Mouse (Mus musculus) lung, adult 2 months (tissue): ENCODE measurements around the gene Olfr690. TPM values are rescaled to one million over a fixed set of nuclear protein-coding genes. Genes with fewer than 3 reads are reported as not detected.

Experiments used
- DNase-seq: peaks from one replicate; pipeline ENCODE4 v3.0.0; 2022
- H3K4me1 ChIP-seq: fragments of 200-500 bp; 2 replicates; pipeline ENCODE4 v1.6.1; 2011; ENCODE audit warnings: low read length; ENCODE audit not compliant: control insufficient read depth, insufficient read depth
- H3K4me3 ChIP-seq: fragments of 200-500 bp; replicated peaks from 2 replicates; pipeline ENCODE3; 2011; ENCODE audit warnings: low read depth, mild to moderate bottlenecking, control low read depth, low read length; ENCODE audit errors: extremely low read depth
- CTCF ChIP-seq: fragments of 200-500 bp; IDR thresholded peaks from 2 replicates; pipeline ENCODE4 v1.5.1; 2011; ENCODE audit warnings: mild to moderate bottlenecking, low read length, control low read depth; ENCODE audit not compliant: insufficient read depth
- POLR2A ChIP-seq: fragments of 200-500 bp; IDR thresholded peaks from 2 replicates; pipeline ENCODE4 v1.6.1; 2011; ENCODE audit warnings: low read depth, mild to moderate bottlenecking, control low read depth, low read length, borderline replicate concordance; ENCODE audit errors: extremely low read depth
- WGBS: fragments of 180-500 bp; shearing (Covaris S2); methylation state at CpG from one replicate; pipeline ENCODE4 v1.1.7; 2018; 5-methylcytosine and 5-hydroxymethylcytosine counted together
- polyA plus RNA-seq: library from polyadenylated mRNA; depleted of rRNA; stranded (reverse); fragments of >200 nt; gene quantifications from 2 replicates; pipeline ENCODE4 v1.2.3, GENCODE M21; 2012; rRNA removed

The Olfr690 gene
- polyA plus RNA-seq, 1 experiment, result not detected

GRCm38 (mm10) chr7:105342752-105343151 is 8.8 kb upstream of the Olfr690 start:
- no peak overlapping the region for H3K4me3 ChIP-seq
- DNase-seq, result no peak
- WGBS, result 65% methylated on average over 2 of the region's 2 CpGs
- TF ChIP-seq CTCF, result no peak
- no peak for TF ChIP-seq POLR2A
- H3K4me1 ChIP-seq, result no peaks in the 10 kb centered on the region

DNA sequence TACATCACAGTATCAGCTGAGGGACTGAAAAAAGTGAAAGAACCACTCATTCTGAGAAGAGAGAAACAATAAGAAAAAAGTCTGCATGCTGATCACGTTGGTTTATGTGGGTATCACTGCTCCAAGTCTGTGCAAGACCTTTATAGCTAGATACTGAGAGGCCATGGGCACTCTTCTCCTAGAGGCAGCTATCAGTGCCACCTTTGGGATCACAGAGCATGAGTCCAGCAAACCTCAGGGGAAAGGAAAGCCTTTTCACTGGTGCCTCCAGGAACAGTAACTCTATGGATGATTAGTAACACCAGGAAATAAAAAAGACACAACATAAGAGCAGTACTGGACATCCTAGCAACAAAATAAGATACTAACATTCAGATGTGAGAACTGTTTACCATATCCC is 8.3 kb upstream of the Olfr690 start, which contains the start of gene Olfr691:
Gene Olfr691, minus strand, starts transcription at position 101 of the 400 bp plus-strand sequence.
- 46% methylated on average over 1 of the region's 1 CpGs for WGBS
- TF ChIP-seq CTCF, result no peak
- TF ChIP-seq POLR2A, result no peak
- H3K4me1 ChIP-seq, result no peaks in the 10 kb centered on the region
- no peak within 1 kb of the TSS for H3K4me3 ChIP-seq
- no peak for DNase-seq

- Histone ChIP-seq H3K4me1 (no peaks in the 10 kb centered on the region), H3K4me3 (no peak overlapping the region)
- WGBS, result 64% methylated on average over 2 of the region's 2 CpGs
- DNase-seq, result no peak
- TF ChIP-seq POLR2A (no peak), CTCF (no peak)
Measured at GRCm38 (mm10) chr7:105325302-105325701, 8.6 kb downstream of the Olfr690 start.

- Histone ChIP-seq H3K4me3 (no peak within 1 kb of the TSS), H3K4me1 (no peaks in the 10 kb centered on the region)
- TF ChIP-seq CTCF, result no peak
- TF ChIP-seq POLR2A, result no peak
- DNase-seq, result no peak
- WGBS, result 67% methylated on average over 1 of the region's 1 CpGs
Measured at GRCm38 (mm10) chr7:105310865-105311264, 23.0 kb downstream of the Olfr690 start, which contains the start of gene Olfr689. Gene Olfr689, plus strand, starts transcription at chr7:105311165.

DNA sequence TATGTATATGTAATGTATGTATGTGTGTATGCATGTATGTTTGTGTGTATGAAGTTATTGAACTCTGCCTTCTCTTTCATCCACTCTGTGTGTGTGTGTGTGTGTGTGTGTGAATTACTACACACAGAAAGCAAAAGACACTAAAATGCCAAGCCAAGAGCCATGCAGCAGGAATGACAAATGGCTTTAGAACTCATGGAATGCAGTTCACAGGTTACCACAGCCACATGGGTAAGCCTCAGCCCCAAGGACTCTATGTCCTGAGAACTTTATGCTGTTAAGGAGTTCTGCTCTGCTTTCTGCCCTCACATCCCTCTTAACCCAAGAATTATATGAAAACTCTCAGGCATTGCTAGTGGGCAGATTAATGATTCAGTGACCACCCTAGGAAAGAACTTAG is 43.9 kb downstream of the Olfr690 start:
- Histone ChIP-seq H3K4me3 (no peak overlapping the region), H3K4me1 (no peaks in the 10 kb centered on the region)
- no peak for DNase-seq
- TF ChIP-seq POLR2A (no peak), CTCF (no peak)

- DNase-seq, result no peak
- TF ChIP-seq CTCF (no peak), POLR2A (no peak)
- Histone ChIP-seq H3K4me1 (no peaks in the 10 kb centered on the region), H3K4me3 (no peak within 1 kb of the TSS)
- WGBS, result 75% methylated on average over 6 of the region's 6 CpGs
Measured at GRCm38 (mm10) chr7:105287795-105288194, 46.1 kb downstream of the Olfr690 start, which contains the start of gene Olfr688. Gene Olfr688, plus strand, starts transcription at chr7:105288095.

Other genes starting within 250 kb of the Olfr690 start
- not detected in 2 replicates for gene Olfr680-ps1, start 241.3 kb downstream of the Olfr690 start, polyA plus RNA-seq
- not detected in 2 replicates for gene Olfr681, start 217.3 kb downstream of the Olfr690 start, polyA plus RNA-seq
- gene Olfr683, start 187.1 kb downstream of the Olfr690 start, polyA plus RNA-seq, result not detected in 2 replicates
- not detected in 2 replicates for gene Olfr684, start 170.5 kb downstream of the Olfr690 start, polyA plus RNA-seq
- gene Olfr685, start 148.1 kb downstream of the Olfr690 start, polyA plus RNA-seq, result not detected in 2 replicates
- not detected in 2 replicates for gene Olfr686, start 126.6 kb downstream of the Olfr690 start, polyA plus RNA-seq
- not detected in 2 replicates for gene Olfr688, start 46.0 kb downstream of the Olfr690 start, polyA plus RNA-seq
- gene Olfr689, start 22.9 kb downstream of the Olfr690 start, polyA plus RNA-seq, result not detected in 2 replicates
- gene Olfr691, start 8.2 kb upstream of the Olfr690 start, polyA plus RNA-seq, result not detected in 2 replicates
- gene Olfr692, start 34.1 kb upstream of the Olfr690 start, polyA plus RNA-seq, result not detected in 2 replicates
- not detected in 2 replicates for gene Gm5901, start 40.9 kb upstream of the Olfr690 start, polyA plus RNA-seq
- 46.7 and 57.9 TPM in 2 replicates for gene Fam160a2, start 66.0 kb upstream of the Olfr690 start, polyA plus RNA-seq
- 0.12 and 0.14 TPM in 2 replicates for gene Cnga4, start 70.5 kb upstream of the Olfr690 start, polyA plus RNA-seq
- not detected in 2 replicates for gene Cckbr, start 91.6 kb upstream of the Olfr690 start, polyA plus RNA-seq
- gene Cavin3, start 148.2 kb upstream of the Olfr690 start, polyA plus RNA-seq, result 52.5 and 76.9 TPM in 2 replicates
- 80.7 and 90.0 TPM in 2 replicates for gene Smpd1, start 220.3 kb upstream of the Olfr690 start, polyA plus RNA-seq
- gene Apbb1, start 247.5 kb upstream of the Olfr690 start, polyA plus RNA-seq, result 185 and 193 TPM in 2 replicates